Mouse (Mus musculus): ENCODE results near the gene Tas2r139.
"Not testable (repeated sequence)": the region's sequence is repeated elsewhere in the genome, so short reads cannot be mapped to it uniquely, and the experiment has no call there.

Tas2r139 gene

DNA sequence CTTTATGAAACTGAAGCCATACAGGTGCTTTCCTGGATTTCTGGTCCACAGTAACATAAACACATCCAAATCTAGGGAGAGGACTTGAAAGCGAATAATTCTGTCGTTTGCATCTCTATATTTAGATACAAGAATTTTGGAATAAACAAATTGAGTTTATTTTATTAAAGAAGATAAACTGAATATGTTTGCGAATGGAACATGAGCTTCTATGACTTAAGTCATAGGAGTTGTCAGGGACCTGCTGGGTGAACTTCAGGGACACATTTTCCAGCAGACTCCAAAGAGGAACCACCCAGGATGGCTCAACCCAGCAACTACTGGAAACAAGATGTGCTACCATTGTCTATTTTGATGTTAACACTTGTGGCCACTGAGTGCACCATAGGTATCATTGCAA is at the start of gene Tas2r139:
Gene Tas2r139 (plus strand): TSS at position 301 of the 400 bp plus-strand sequence.
- DNase-seq (ENCODE audit: low spot score) = no peak

DNA sequence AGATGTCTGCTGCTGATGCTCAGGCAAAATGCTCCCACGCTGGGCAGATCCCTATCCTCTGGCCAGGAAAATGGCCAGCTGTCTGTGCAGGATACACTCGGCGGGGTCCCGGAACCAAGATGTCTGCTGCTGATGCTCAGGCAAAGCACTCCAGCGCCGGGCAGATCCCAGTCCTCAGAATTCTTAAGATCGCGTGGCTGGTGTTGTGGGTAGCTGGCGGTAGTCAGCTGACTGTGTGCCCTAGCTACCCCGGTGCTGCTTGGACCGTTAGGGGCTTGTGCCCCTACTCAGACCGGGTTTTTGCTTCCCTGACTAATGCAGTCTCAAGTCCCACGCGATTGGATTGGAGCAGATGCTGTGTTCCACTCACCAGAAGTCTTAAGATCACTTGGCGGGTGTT is 10.4 kb downstream of the Tas2r139 start:
- DNase-seq (ENCODE audit: low spot score) = not testable (repeated sequence)

DNA sequence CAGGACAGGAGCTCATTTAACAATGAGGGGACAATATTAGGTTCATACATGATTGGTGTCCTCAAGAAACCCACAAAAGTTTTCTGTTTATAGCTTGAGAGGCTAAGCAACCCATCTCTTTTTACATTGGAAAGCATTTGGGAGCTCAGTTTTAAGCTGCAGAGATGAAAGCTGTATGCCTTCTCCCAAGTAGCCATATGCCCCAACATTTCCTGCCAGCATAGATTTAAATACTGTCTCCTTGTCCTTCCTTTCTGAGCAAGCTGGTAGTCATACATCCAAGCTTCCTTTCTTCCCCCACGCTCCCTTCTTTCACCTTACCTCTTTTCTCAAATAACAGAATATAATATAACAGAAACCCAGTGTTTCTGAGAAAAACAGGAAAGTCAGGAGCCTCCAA is 41.7 kb downstream of the Tas2r139 start:
- no peak for DNase-seq (ENCODE audit: low spot score)

DNA sequence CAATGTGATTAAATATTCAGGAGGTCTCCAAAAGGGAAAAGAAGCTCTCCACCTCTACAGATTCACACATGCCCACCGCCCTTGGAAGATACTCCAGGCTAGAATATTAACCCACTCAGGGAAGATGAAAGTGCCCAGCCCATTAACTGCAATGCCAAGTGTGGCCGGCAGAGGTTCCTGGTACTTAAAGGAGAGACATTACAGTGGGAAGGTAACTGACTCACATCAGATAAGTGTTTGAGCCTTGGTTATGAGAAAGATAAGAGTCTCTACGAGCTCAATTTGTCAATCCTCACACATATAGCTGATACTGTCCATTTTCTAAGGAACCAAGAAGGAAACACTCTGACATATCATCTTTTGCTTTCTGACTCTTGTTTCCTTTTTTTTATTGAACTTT is 45.5 kb downstream of the Tas2r139 start:
- no peak for DNase-seq (ENCODE audit: low spot score)
